Mouse (Mus musculus) heart, embryonic 13.5 days (tissue): ENCODE results near the gene Zfp800. TPM values are rescaled to one million over a fixed set of nuclear protein-coding genes. Genes with fewer than 3 reads are reported as not detected.

ENCODE experiments used
- ATAC-seq: fragments of 200-750 bp; cut with Nextera tagmentation; 2 replicates; pipeline ENCODE4 v1.8.0; 2017; ENCODE audit warnings: moderate TSS enrichment; ENCODE audit not compliant: insufficient number of reproducible peaks, low FRiP score, low TSS enrichment; ENCODE audit errors: extremely low read depth
- H3K27ac ChIP-seq: fragments of 300-500 bp; sonication (generic); replicated peaks from 2 replicates; pipeline ENCODE4 v1.5.1; 2015; ENCODE audit warnings: moderate library complexity, mild to moderate bottlenecking, inconsistent platforms
- H3K27me3 ChIP-seq: fragments of 300-500 bp; sonication (generic); replicated peaks from 2 replicates; pipeline ENCODE4 v1.6.1; 2015; ENCODE audit warnings: mild to moderate bottlenecking, inconsistent platforms
- H3K36me3 ChIP-seq: fragments of 300-500 bp; sonication (generic); 2 replicates; pipeline ENCODE4 v1.6.1; 2015; ENCODE audit warnings: mild to moderate bottlenecking, inconsistent platforms
- H3K4me1 ChIP-seq: fragments of 300-500 bp; sonication (generic); 2 replicates; pipeline ENCODE4 v1.6.1; 2015; ENCODE audit warnings: inconsistent platforms
- H3K4me2 ChIP-seq: fragments of 300-500 bp; sonication (generic); 2 replicates; pipeline ENCODE4 v1.6.1; 2015; ENCODE audit warnings: inconsistent platforms, mild to moderate bottlenecking, moderate library complexity
- H3K4me3 ChIP-seq: fragments of 300-500 bp; sonication (generic); 2 replicates; pipeline ENCODE4 v1.5.1; 2015; ENCODE audit warnings: moderate library complexity, mild to moderate bottlenecking, inconsistent platforms
- H3K9ac ChIP-seq: fragments of 300-500 bp; sonication (generic); 2 replicates; pipeline ENCODE4 v1.6.1; 2015; ENCODE audit warnings: inconsistent platforms, mild to moderate bottlenecking, moderate library complexity
- H3K9me3 ChIP-seq: fragments of 300-500 bp; sonication (generic); 2 replicates; pipeline ENCODE4 v1.6.1; 2016; ENCODE audit warnings: inconsistent platforms
- WGBS: fragments of 180-500 bp; shearing (Covaris S2); methylation state at CpG from one replicate; pipeline ENCODE4 v1.1.7; 2015; ENCODE audit warnings: mixed read lengths; 5-methylcytosine and 5-hydroxymethylcytosine counted together
- polyA plus RNA-seq: library from polyadenylated mRNA; unstranded; fragments of >200 nt; fragmentation: Nextera tagmentation; extraction: Ambion mirVana; gene quantifications from 2 replicates; pipeline ENCODE4 v1.2.1, GENCODE M21; 2015

Gene Zfp800
- polyA plus RNA-seq, 1 experiment from 2014 or later, result 10.3 TPM

GRCm38 (mm10) chr6:28309692-28310091 is 88.1 kb downstream of the Zfp800 start:
- H3K4me2 ChIP-seq, result no peak overlapping the region
- H3K4me1 ChIP-seq, result no peaks in the 10 kb centered on the region
- H3K27ac ChIP-seq, result no peak overlapping the region
- ATAC-seq, result no peak
- H3K4me3 ChIP-seq, result no peak overlapping the region
- H3K27me3 ChIP-seq, result no peaks in the 10 kb centered on the region
- no peaks in the 10 kb centered on the region for H3K36me3 ChIP-seq
- H3K9ac ChIP-seq, result no peak overlapping the region
- H3K9me3 ChIP-seq, result no peaks in the 10 kb centered on the region

GRCm38 (mm10) chr6:28308929-28309328 is 88.9 kb downstream of the Zfp800 start:
- 72% methylated on average over 3 of the region's 3 CpGs for WGBS
- no peak for ATAC-seq

GRCm38 (mm10) chr6:28306702-28307101 is 91.1 kb downstream of the Zfp800 start:
- Histone ChIP-seq H3K27me3 (no peaks in the 10 kb centered on the region), H3K4me1 (no peaks in the 10 kb centered on the region), H3K9me3 (no peaks in the 10 kb centered on the region), H3K4me2 (no peak overlapping the region), H3K9ac (no peak overlapping the region), H3K27ac (no peak overlapping the region), H3K36me3 (no peaks in the 10 kb centered on the region), H3K4me3 (no peak overlapping the region)
- no peak for ATAC-seq
- WGBS, result 62% methylated on average over 2 of the region's 2 CpGs

More at GRCm38 (mm10) chr6:28308929-28309328, 88.9 kb downstream of the Zfp800 start:
- H3K4me2 ChIP-seq, result no peak overlapping the region
- no peak overlapping the region for H3K27ac ChIP-seq
- no peak overlapping the region for H3K4me3 ChIP-seq
- H3K9ac ChIP-seq, result no peak overlapping the region
- no peaks in the 10 kb centered on the region for H3K9me3 ChIP-seq
- H3K36me3 ChIP-seq, result no peaks in the 10 kb centered on the region
- no peaks in the 10 kb centered on the region for H3K27me3 ChIP-seq
- H3K4me1 ChIP-seq, result no peaks in the 10 kb centered on the region

- ATAC-seq, result no peak
Observed at GRCm38 (mm10) chr6:28296306-28296705, 101.5 kb downstream of the Zfp800 start.

GRCm38 (mm10) chr6:28295581-28295980 is 102.2 kb downstream of the Zfp800 start:
- 73% methylated on average over 7 of the region's 7 CpGs for WGBS
- no peak for ATAC-seq

More at GRCm38 (mm10) chr6:28296306-28296705, 101.5 kb downstream of the Zfp800 start:
- no peak overlapping the region for H3K4me2 ChIP-seq
- H3K9me3 ChIP-seq, result no peaks in the 10 kb centered on the region
- H3K27ac ChIP-seq, result no peak overlapping the region
- 0 out of 2 replicates have a peak, but pooled peaks cover 4% of the 10 kb centered on the region for H3K27me3 ChIP-seq
- H3K9ac ChIP-seq, result no peak overlapping the region
- WGBS, result 18% methylated on average over 8 of the region's 8 CpGs
- H3K36me3 ChIP-seq, result no peaks in the 10 kb centered on the region
- H3K4me1 ChIP-seq, result 0 out of 2 replicates have a peak, but pooled peaks cover 4% of the 10 kb centered on the region
- no peak overlapping the region for H3K4me3 ChIP-seq

GRCm38 (mm10) chr6:28292810-28293209 is 105.0 kb downstream of the Zfp800 start:
- ATAC-seq, result no peak
- Histone ChIP-seq H3K27me3 (0 out of 2 replicates have a peak, but pooled peaks cover 4% of the 10 kb centered on the region), H3K9ac (no peak overlapping the region), H3K4me1 (0 out of 2 replicates have a peak, but pooled peaks cover 4% of the 10 kb centered on the region), H3K4me3 (no peak overlapping the region), H3K4me2 (no peak overlapping the region), H3K9me3 (no peaks in the 10 kb centered on the region), H3K36me3 (no peaks in the 10 kb centered on the region), H3K27ac (no peak overlapping the region)
- WGBS, result 63% methylated on average over 6 of the region's 6 CpGs

More at GRCm38 (mm10) chr6:28295581-28295980, 102.2 kb downstream of the Zfp800 start:
- Histone ChIP-seq H3K9me3 (no peaks in the 10 kb centered on the region), H3K9ac (no peak overlapping the region), H3K4me3 (no peak overlapping the region), H3K36me3 (no peaks in the 10 kb centered on the region), H3K27ac (no peak overlapping the region), H3K27me3 (0 out of 2 replicates have a peak, but pooled peaks cover 4% of the 10 kb centered on the region), H3K4me2 (no peak overlapping the region), H3K4me1 (0 out of 2 replicates have a peak, but pooled peaks cover 4% of the 10 kb centered on the region)

GRCm38 (mm10) chr6:28279886-28280285 is 117.9 kb downstream of the Zfp800 start:
- Histone ChIP-seq H3K36me3 (no peaks in the 10 kb centered on the region), H3K4me2 (no peak overlapping the region), H3K27ac (no peak overlapping the region), H3K9me3 (peaks cover 5% of the 10 kb centered on the region; the same call in 1 of the 2 replicates), H3K4me1 (no peaks in the 10 kb centered on the region), H3K27me3 (no peaks in the 10 kb centered on the region; the same call in 1 of the 2 replicates), H3K4me3 (no peak overlapping the region), H3K9ac (no peak overlapping the region)
- WGBS, result 61% methylated on average over 2 of the region's 2 CpGs
- no peak for ATAC-seq

GRCm38 (mm10) chr6:28262198-28262621 is 135.6 kb downstream of the Zfp800 start:
- peaks cover 16% of the 10 kb centered on the region for H3K4me1 ChIP-seq
- peaks cover 3% of the 10 kb centered on the region; the same call in 1 of the 2 replicates for H3K27me3 ChIP-seq
- H3K4me2 ChIP-seq, result peak overlapping the region; percentile 94
- no peaks in the 10 kb centered on the region for H3K9me3 ChIP-seq
- peak overlapping the region; percentile 92 for H3K4me3 ChIP-seq
- H3K9ac ChIP-seq, result peak overlapping the region; percentile 92
- under 1% methylated on average over 29 of the region's 29 CpGs for WGBS
- H3K36me3 ChIP-seq, result peaks cover 10% of the 10 kb centered on the region
- ATAC-seq, result no peak
- peak overlapping the region; percentile 93 for H3K27ac ChIP-seq

GRCm38 (mm10) chr6:28261307-28262197 is 136.3 kb downstream of the Zfp800 start:
- peak overlapping the region; percentile 92 for H3K4me3 ChIP-seq
- 2% methylated on average over 92 of the region's 131 CpGs for WGBS
- peak; percentile 92 for ATAC-seq
- peak overlapping the region; percentile 94 for H3K4me2 ChIP-seq
- H3K27ac ChIP-seq, result peak overlapping the region; percentile 93
- H3K27me3 ChIP-seq, result peaks cover 3% of the 10 kb centered on the region; the same call in 1 of the 2 replicates
- H3K36me3 ChIP-seq, result peaks cover 14% of the 10 kb centered on the region
- H3K4me1 ChIP-seq, result peaks cover 16% of the 10 kb centered on the region
- no peaks in the 10 kb centered on the region for H3K9me3 ChIP-seq
- peak overlapping the region; percentile 92 for H3K9ac ChIP-seq

GRCm38 (mm10) chr6:28260425-28261191 is 137.2 kb downstream of the Zfp800 start:
- 2% methylated on average over 60 of the region's 64 CpGs for WGBS
- H3K36me3 ChIP-seq, result peaks cover 22% of the 10 kb centered on the region
- ATAC-seq, result no peak

GRCm38 (mm10) chr6:28259750-28260149 is 138.1 kb downstream of the Zfp800 start:
- ATAC-seq, result no peak
- Histone ChIP-seq H3K36me3 (peaks cover 30% of the 10 kb centered on the region), H3K4me2 (no peak overlapping the region), H3K9ac (no peak overlapping the region), H3K9me3 (no peaks in the 10 kb centered on the region), H3K27me3 (peaks cover 3% of the 10 kb centered on the region; the same call in 1 of the 2 replicates), H3K27ac (no peak overlapping the region), H3K4me3 (no peak overlapping the region), H3K4me1 (peaks cover 16% of the 10 kb centered on the region)
- WGBS, result 86% methylated on average over 5 of the region's 5 CpGs

More at GRCm38 (mm10) chr6:28260425-28261191, 137.2 kb downstream of the Zfp800 start:
- Histone ChIP-seq H3K4me2 (peak overlapping the region; percentile 94), H3K4me1 (peaks cover 16% of the 10 kb centered on the region), H3K9me3 (no peaks in the 10 kb centered on the region), H3K4me3 (peak overlapping the region; percentile 92), H3K27me3 (peaks cover 3% of the 10 kb centered on the region; the same call in 1 of the 2 replicates), H3K27ac (peak overlapping the region; percentile 93), H3K9ac (peak overlapping the region; percentile 92)
